Mouse (Mus musculus): ENCODE data around the gene Mrps21. TPM values are rescaled to one million over a fixed set of nuclear protein-coding genes. Genes with fewer than 3 reads are reported as not detected.
"Not testable (repeated sequence)": the region's sequence is repeated elsewhere in the genome, so short reads cannot be mapped to it uniquely, and the experiment has no call there.

Mrps21 gene
- polyA plus RNA-seq, 1 experiment from 2014 or later, result 346 TPM

DNA sequence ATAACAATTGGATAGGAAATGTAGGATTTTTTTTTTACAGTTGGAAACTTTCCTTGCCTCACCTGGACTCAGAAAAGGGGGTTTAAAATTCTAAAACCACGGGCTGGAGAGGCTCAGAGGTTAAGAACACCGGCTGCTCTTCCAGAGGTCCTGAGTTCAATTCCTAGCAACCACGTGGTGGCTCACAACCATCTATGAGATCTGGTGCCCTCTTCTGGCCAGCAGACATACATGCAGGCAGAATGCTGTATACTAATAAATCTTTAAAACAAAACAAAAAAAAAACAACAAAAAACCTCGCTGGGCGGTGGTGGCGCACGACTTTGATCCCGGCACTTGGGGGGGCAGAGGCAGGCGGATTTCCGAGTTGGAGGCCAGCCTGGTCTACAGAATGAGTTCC, 10.1 kb downstream of the Mrps21 start:
- Histone ChIP-seq H3K4me2 (replicated peaks) (no peak overlapping the region), H3K9ac (no peak overlapping the region), H3K27me3 (replicated peaks) (no peaks in the 10 kb centered on the region), H3K4me3 (replicated peaks) (no peak overlapping the region), H3K36me3 (peaks cover 11% of the 10 kb centered on the region; the same call in 1 of the 2 replicates), H3K4me1 (replicated peaks) (no peaks in the 10 kb centered on the region), H3K27ac (no peak overlapping the region), H3K9me3 (no peaks in the 10 kb centered on the region)
- 73% methylated on average over 10 of the region's 10 CpGs for WGBS
- no peak for ATAC-seq

DNA sequence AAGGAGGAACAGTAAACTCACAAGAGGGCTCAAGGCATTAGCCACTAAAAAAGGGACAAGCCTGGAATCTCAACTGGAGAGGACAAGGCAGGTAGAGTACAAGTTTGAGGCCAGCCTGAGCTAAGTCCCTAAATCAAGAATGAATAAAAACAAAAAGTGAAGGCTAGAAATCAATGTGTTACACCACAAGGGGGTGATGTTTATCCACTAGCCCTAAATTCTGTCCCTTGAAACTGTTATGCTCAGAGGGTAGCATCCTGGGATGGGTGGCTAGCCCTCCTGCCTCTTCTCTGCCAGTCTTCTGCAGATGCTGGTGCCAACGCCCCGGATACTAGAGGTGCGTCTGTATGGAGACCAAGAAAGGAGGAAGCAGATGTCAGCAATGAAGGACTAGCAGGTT, 11.0 kb downstream of the Mrps21 start:
- Histone ChIP-seq H3K36me3 (peaks cover 8% of the 10 kb centered on the region; the same call in 1 of the 2 replicates), H3K4me1 (replicated peaks) (no peaks in the 10 kb centered on the region), H3K27ac (no peak overlapping the region), H3K9me3 (no peaks in the 10 kb centered on the region), H3K9ac (no peak overlapping the region), H3K4me2 (replicated peaks) (no peak overlapping the region), H3K4me3 (replicated peaks) (no peak overlapping the region), H3K27me3 (replicated peaks) (no peaks in the 10 kb centered on the region)
- no peak for ATAC-seq
- WGBS, result 90% methylated on average over 3 of the region's 3 CpGs

DNA sequence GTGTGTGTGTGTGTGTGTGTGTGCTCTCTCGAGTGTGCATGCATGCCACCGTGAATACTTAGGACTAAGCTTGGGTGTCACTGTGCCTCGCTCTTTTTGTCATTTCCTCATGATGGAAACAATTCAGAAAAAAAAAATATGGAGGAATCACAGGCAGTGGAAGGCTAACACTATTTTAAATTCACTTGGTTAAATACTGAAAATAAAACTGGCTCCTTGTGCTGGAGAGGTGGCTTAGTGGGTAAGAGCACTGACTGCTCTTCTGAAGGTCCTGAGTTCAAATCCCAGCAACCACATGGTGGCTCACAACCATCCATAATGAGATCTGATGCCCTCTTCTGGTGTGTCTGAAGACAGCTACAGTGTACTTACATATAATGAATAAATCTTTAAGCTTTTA, 13.0 kb downstream of the Mrps21 start:
- not testable (repeated sequence) for H3K4me3 ChIP-seq (replicated peaks); H3K36me3 ChIP-seq; ATAC-seq

DNA sequence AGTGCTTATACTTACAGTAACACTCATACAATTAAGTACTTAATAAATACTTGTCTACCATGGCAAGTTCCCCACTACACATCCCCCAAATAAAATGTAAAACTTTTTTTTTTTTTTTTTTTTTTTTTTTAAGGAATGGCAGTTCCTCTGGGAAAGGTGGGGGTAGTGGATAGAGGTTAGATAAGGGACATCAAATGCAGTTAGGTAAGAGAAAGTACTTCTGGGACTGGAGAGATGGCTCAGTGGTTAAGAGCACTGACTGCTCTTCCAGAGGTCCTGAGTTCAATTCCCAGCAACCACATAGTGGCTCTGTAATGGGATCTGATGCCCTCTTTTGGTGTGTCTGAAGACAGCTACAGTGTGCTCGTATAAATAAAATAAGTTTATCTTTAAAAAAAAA, 14.3 kb downstream of the Mrps21 start:
- not testable (repeated sequence) for H3K36me3 ChIP-seq; H3K4me3 ChIP-seq (replicated peaks); H3K9ac ChIP-seq; H3K4me1 ChIP-seq (replicated peaks); H3K27me3 ChIP-seq (replicated peaks); H3K27ac ChIP-seq; H3K9me3 ChIP-seq; H3K4me2 ChIP-seq (replicated peaks); ATAC-seq
- WGBS, result 84% methylated on average over 1 of the region's 1 CpGs

More for the DNA sequence above, 13.0 kb downstream of the Mrps21 start:
- H3K27me3 ChIP-seq (replicated peaks); H3K9me3 ChIP-seq; H3K4me2 ChIP-seq (replicated peaks); H3K4me1 ChIP-seq (replicated peaks); H3K27ac ChIP-seq; H3K9ac ChIP-seq: not testable (repeated sequence)
- WGBS, result 80% methylated on average over 3 of the region's 3 CpGs

DNA sequence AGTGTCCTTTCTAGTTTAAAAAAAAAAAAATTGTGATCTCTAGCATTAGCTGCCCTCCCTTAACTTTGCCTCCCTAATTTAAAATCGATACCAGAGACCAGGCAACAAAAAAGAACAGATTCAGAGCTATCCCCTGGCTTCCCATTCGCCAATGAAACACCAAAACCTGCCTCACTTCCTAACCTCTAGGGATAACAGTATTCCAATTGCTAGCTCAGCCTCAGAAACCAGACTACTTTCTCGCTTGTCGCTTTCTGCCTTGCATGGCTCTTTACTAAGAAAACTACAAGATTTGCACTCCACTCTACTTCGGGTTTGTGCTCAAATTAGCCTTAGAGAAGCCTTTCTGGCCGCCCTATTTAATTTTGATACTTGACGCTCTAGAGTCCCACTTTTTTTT, 15.2 kb downstream of the Mrps21 start:
- Histone ChIP-seq H3K4me1 (replicated peaks) (no peaks in the 10 kb centered on the region), H3K27ac (peak overlapping the region; percentile 78), H3K27me3 (replicated peaks) (no peaks in the 10 kb centered on the region), H3K9me3 (no peaks in the 10 kb centered on the region), H3K4me3 (replicated peaks) (peak overlapping the region; percentile 82), H3K36me3 (peaks cover 3% of the 10 kb centered on the region), H3K9ac (peak overlapping the region; percentile 37), H3K4me2 (replicated peaks) (peak overlapping the region; percentile 63)
- WGBS, result 24% methylated on average over 7 of the region's 7 CpGs
- peak; percentile 57 for ATAC-seq

DNA sequence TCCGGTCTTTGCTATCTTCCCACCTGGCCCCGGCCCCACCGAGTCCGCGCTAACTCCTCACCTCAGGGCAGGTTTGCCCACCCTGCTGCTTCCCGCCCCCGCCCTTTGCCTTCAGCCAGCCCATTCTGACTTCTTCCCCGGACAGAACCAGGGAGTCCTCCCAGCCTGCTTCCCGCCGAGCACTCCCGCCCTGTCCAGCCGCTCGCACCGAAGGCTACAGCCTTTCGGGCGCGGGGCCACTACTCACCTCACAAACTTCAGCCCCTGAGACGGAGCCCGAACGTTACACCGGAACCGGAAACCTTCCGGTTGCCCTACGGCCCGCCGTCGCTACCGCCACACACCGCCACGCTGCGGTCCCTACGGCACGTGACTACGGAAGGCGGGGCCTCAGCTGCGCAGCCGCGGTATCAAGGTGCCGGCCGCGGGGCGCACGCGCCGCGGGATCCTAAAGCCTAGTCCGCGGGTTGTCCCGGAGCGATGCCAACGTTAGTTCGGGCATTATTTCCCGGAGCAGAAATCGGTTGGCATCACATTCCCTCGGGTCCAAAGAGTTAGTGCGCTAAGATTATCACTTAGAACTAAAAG, 15.7 kb downstream of the Mrps21 start, which contains the start of gene Prpf3:
Prpf3 (minus strand) TSS at position 384 of the 588 bp plus-strand sequence.
- Histone ChIP-seq H3K4me3 (replicated peaks) (peak within 1 kb of the TSS; percentile 82), H3K9me3 (no peaks in the 10 kb centered on the region), H3K4me2 (replicated peaks) (peak within 1 kb of the TSS; percentile 63), H3K27ac (peak within 1 kb of the TSS; percentile 78), H3K9ac (peak within 1 kb of the TSS; percentile 86), H3K27me3 (replicated peaks) (no peaks in the 10 kb centered on the region), H3K36me3 (peaks cover 6% of the 10 kb centered on the region), H3K4me1 (replicated peaks) (no peaks in the 10 kb centered on the region)
- WGBS, result under 1% methylated on average over 56 of the region's 56 CpGs
- peak; percentile 99 for ATAC-seq

DNA sequence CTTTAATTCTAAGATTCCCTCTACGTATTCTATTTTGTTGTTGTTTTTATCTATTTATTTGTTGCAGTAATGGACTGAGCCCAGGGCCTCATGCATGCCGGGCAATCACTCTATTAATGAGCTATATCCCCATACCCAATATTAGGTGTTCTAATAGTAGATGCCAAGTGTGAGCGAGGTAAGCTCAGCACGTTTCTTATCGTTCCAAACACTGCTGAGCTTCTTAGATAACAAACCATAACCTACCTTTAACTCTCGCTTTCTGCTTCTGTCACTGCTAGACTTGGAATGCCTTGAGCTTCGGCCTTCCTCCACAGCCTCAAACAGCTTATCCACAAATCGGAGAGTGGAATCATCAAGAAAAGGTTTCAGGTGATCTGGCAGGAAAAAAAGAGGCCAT, 20.0 kb downstream of the Mrps21 start:
- WGBS, result 92% methylated on average over 8 of the region's 8 CpGs
- no peak for ATAC-seq
- Histone ChIP-seq H3K4me2 (replicated peaks) (no peak overlapping the region), H3K36me3 (peaks cover 28% of the 10 kb centered on the region), H3K9ac (no peak overlapping the region), H3K27me3 (replicated peaks) (no peaks in the 10 kb centered on the region), H3K4me1 (replicated peaks) (no peaks in the 10 kb centered on the region), H3K27ac (no peak overlapping the region), H3K4me3 (replicated peaks) (no peak overlapping the region), H3K9me3 (no peaks in the 10 kb centered on the region)

DNA sequence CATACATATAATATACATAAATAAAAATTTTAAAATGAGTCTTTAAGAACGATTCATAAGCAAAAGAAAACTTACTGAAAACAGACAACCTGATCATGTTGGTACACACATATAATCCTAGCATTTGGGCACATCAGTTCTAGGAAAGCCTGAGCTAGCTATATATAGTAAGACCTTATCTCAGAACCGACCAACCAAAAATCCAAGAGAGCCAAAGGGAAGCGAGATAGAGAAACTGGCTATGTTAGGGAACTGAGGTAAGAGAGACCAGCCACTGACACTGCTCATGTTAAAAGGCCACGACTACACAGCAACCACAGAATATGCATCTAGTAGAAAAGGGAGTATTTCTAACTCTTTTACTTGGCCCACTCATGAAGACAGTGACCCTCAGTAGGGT, 20.7 kb downstream of the Mrps21 start:
- no peak overlapping the region for H3K4me2 ChIP-seq (replicated peaks)
- no peak overlapping the region for H3K9ac ChIP-seq
- no peak for ATAC-seq
- H3K27me3 ChIP-seq (replicated peaks), result no peaks in the 10 kb centered on the region
- no peaks in the 10 kb centered on the region for H3K9me3 ChIP-seq
- H3K4me1 ChIP-seq (replicated peaks), result no peaks in the 10 kb centered on the region
- no peak overlapping the region for H3K4me3 ChIP-seq (replicated peaks)
- H3K27ac ChIP-seq, result no peak overlapping the region
- 83% methylated on average over 4 of the region's 4 CpGs for WGBS
- H3K36me3 ChIP-seq, result peaks cover 34% of the 10 kb centered on the region

DNA sequence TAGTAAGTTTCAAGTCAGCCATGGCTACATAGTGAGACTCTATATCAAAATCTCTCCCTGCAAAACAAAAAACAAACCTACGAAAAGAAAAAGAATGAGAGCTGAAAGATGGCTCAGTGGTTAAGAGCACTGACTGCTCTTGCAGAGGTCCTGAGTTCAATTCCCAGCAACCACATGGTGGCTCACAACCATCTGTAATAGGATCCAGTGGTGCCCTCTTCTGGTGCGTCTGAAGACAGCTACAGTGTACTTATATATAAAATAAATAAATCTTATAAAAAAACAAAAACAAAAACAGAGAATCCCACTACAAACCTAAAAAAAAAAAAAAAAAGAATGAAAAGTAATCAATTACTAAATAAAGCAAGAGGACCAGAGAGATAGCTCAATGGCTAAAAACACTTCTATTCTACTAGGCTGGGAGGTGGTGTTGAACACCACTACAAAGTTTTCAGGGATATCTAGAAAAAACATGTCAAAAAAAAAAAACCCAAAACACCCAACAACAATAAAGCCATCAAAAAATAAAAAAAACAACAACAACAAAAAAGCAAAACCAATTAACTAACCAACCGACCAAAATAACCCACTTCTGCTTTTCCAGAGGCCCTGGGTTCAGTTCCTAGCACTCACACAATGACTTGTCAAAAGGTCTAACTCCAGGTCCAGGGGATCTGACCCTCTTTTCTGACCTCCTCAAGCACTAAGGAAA, 28.7 kb downstream of the Mrps21 start:
- Histone ChIP-seq H3K4me3 (replicated peaks) (no peak overlapping the region), H3K27me3 (replicated peaks) (no peaks in the 10 kb centered on the region), H3K9me3 (no peaks in the 10 kb centered on the region), H3K36me3 (peaks cover 43% of the 10 kb centered on the region), H3K4me1 (replicated peaks) (no peaks in the 10 kb centered on the region), H3K9ac (no peak overlapping the region), H3K4me2 (replicated peaks) (no peak overlapping the region), H3K27ac (no peak overlapping the region)
- WGBS, result 93% methylated on average over 3 of the region's 3 CpGs
- no peak for ATAC-seq

DNA sequence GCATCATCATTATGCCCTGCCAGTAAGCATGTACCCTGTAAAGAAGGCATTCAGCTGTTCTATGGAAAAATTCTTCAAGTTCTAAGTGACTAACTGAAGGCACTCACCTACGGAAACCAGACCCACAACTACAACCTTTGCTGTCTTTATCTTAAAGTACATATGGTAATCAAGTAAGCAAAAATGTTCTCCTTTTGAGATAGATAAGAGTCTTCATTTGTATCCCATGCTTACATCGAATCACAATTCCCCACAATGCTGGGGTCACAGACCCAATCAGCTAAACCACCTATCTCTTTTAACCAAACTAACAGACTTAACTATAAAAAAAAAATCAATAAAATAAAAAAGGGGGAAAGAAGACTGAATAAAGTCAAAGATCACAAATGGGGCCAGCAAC, 32.1 kb downstream of the Mrps21 start:
- ATAC-seq, result no peak
- no peaks in the 10 kb centered on the region for H3K9me3 ChIP-seq
- no peak overlapping the region for H3K4me2 ChIP-seq (replicated peaks)
- no peak overlapping the region for H3K27ac ChIP-seq
- no peak overlapping the region for H3K4me3 ChIP-seq (replicated peaks)
- H3K4me1 ChIP-seq (replicated peaks), result no peaks in the 10 kb centered on the region
- H3K9ac ChIP-seq, result no peak overlapping the region
- no peaks in the 10 kb centered on the region for H3K27me3 ChIP-seq (replicated peaks)
- peaks cover 35% of the 10 kb centered on the region for H3K36me3 ChIP-seq
- 88% methylated on average over 2 of the region's 2 CpGs for WGBS

DNA sequence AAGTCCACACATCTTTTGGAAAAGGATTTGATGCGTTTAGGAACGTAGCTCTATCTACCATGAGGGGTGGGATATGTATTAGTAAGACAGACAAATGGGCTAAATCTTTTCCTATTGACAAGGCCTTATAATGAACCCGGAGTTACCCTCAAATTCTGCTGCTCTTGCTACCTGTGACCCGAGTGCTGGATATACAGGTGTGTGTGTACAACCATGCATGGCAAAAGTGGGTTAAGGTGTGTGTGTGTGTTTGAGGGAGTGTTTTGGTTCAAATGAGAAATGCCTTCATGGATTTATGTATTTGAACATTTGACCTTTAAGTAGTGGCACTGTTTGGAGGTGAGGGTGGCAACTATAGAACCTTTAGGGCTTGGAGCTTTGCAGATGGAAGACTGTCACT, 42.3 kb downstream of the Mrps21 start:
- peaks cover 46% of the 10 kb centered on the region for H3K36me3 ChIP-seq
- H3K4me3 ChIP-seq (replicated peaks), result no peak overlapping the region
- WGBS, result 97% methylated on average over 4 of the region's 4 CpGs
- no peak for ATAC-seq
- H3K27me3 ChIP-seq (replicated peaks), result no peaks in the 10 kb centered on the region
- no peaks in the 10 kb centered on the region for H3K4me1 ChIP-seq (replicated peaks)
- no peaks in the 10 kb centered on the region for H3K9me3 ChIP-seq
- H3K4me2 ChIP-seq (replicated peaks), result no peak overlapping the region
- H3K27ac ChIP-seq, result no peak overlapping the region
- no peak overlapping the region for H3K9ac ChIP-seq

DNA sequence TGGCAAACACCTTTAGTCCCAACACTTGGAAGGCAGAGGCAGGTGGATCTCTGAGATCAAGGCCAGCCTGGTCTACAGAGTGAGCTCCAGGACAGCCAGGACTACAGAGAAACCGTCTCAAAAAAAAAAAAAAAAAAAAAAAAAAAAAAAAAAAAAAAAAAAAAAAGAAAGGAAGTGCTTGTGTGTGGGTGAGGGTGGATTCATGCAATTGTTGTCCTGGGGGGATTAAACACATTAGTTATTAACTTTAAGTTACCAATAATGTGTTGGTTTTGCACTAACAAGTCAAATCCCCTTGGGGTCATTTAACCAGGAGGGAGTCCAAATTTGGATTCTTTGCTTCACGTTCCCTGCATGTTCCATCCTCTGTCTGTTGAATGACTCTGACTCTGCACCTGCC, 45.0 kb downstream of the Mrps21 start:
- no peaks in the 10 kb centered on the region for H3K9me3 ChIP-seq
- H3K4me2 ChIP-seq (replicated peaks), result no peak overlapping the region
- H3K4me3 ChIP-seq (replicated peaks), result no peak overlapping the region
- ATAC-seq, result no peak
- no peak overlapping the region for H3K9ac ChIP-seq
- no peaks in the 10 kb centered on the region for H3K4me1 ChIP-seq (replicated peaks)
- H3K27ac ChIP-seq, result no peak overlapping the region
- peaks cover 24% of the 10 kb centered on the region for H3K36me3 ChIP-seq
- no peaks in the 10 kb centered on the region for H3K27me3 ChIP-seq (replicated peaks)
- WGBS, result 74% methylated on average over 2 of the region's 2 CpGs
